10 mouse cellular contexts compared by ENCODE assay signal in the genomic region with DNA sequence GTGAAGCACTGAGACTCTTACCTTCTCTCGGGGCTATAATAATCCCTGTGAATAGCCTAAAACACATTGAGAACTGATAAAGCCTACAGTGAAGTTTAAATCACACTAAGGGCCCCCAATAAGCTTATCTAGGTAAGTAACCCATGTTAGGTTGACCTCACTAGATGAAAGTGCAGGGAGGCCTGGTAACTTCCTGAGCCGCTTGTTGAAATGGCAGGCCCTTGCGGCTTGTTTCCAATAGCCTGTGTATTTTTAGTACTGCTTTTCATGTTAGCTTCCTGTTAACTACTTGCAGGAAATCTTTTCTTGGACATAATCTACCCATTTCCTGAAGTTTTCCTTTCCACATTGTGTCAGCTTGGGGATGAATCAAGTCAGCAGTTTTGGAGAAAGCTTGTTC.
DNase-seq lines count a peak whose midpoint lies in the region; ATAC-seq and TF ChIP-seq lines count a peak whose summit lies in the region.
"Had no signal": no experiment of that assay in that cellular context is flagged by ENCODE, and none has a peak within 500 bp of the region (broad histone marks: within the 10 kb centered on the region; RNA-seq: fewer than 3 reads in every experiment).

No protein-coding gene starts in this region.

- no peaks in the 10 kb centered on the region for H3K4me1 ChIP-seq in kidney, postnatal 0 days (replicated peaks; ENCODE audit: insufficient read depth, low read length)
- H3K4me1 ChIP-seq: midbrain, embryonic 12.5 days had no signal

- TF ChIP-seq CTCF in kidney, postnatal 0 days (IDR thresholded peaks at IDR 0.05; ENCODE audit: low read depth) = no peak

- H3K27me3 ChIP-seq in kidney, postnatal 0 days (ENCODE audit: insufficient read depth, low read length) = no peaks in the 10 kb centered on the region
- H3K27me3 ChIP-seq: midbrain, embryonic 12.5 days had no signal

- peak; percentile 15 for DNase-seq in adrenal gland, adult 2 months
- DNase-seq in adrenal gland, postnatal 10 days = no peak
- DNase-seq in heart, adult 11 months = peak; percentile 96
- DNase-seq in kidney, postnatal 0 days (ENCODE audit: low spot score) = peak; percentile 35
- DNase-seq in lung, postnatal 36 days = peak; percentile 53
- DNase-seq in layer of hippocampus, adult 8-10 months (ENCODE audit: low spot score in 2 of 2) = no peak
- DNase-seq in frontal cortex, postnatal 14 days (ENCODE audit: low spot score in 2 of 2) = no peak
- DNase-seq: right cerebral cortex, postnatal 25 days had no signal

- 65% methylated on average over 3 of the region's 3 CpGs for WGBS in kidney, postnatal 0 days

- no peak overlapping the region for H3K9ac ChIP-seq in kidney, postnatal 0 days (ENCODE audit: low read depth, low read length)
- H3K9ac ChIP-seq: midbrain, embryonic 12.5 days had no signal

- no peaks in the 10 kb centered on the region for H3K9me3 ChIP-seq in kidney, postnatal 0 days (replicated peaks; ENCODE audit: low read length)
- H3K9me3 ChIP-seq: midbrain, embryonic 12.5 days had no signal

- ATAC-seq in kidney, postnatal 0 days (replicated peaks; ENCODE audit: low FRiP score, low read depth) = no peak
- no peak for ATAC-seq in erythroblast, adult 5-6 weeks (replicated peaks; ENCODE audit: low FRiP score, poor library complexity, severe bottlenecking)

- no peak overlapping the region for H3K4me3 ChIP-seq in kidney, postnatal 0 days (replicated peaks; ENCODE audit: low read depth, low read length)
- H3K4me3 ChIP-seq: midbrain, embryonic 12.5 days had no signal

- no peak overlapping the region for H3K4me2 ChIP-seq in kidney, postnatal 0 days (ENCODE audit: low read length)
- H3K4me2 ChIP-seq: midbrain, embryonic 12.5 days had no signal

- peak overlapping the region; percentile 32; the same call in 1 of the 2 replicates for H3K27ac ChIP-seq in kidney, postnatal 0 days
- H3K27ac ChIP-seq: midbrain, embryonic 12.5 days had no signal

- no peaks in the 10 kb centered on the region for H3K36me3 ChIP-seq in kidney, postnatal 0 days (ENCODE audit: insufficient read depth, low read length)
- H3K36me3 ChIP-seq: midbrain, embryonic 12.5 days had no signal

Comparison
In these comparisons a context has a peak if more than half of its experiments do, and no peak if none do; other contexts are left out.
1. DNase-seq: peak in adrenal gland, adult 2 months (single experiment), heart, adult 11 months (single experiment), kidney, postnatal 0 days (single experiment) and lung, postnatal 36 days (single experiment); none in adrenal gland, postnatal 10 days (single experiment), layer of hippocampus, adult 8-10 months (0 of 2) and frontal cortex, postnatal 14 days (0 of 2).